Mouse (Mus musculus): ENCODE measurements around the gene Dlat. TPM values are rescaled to one million over a fixed set of nuclear protein-coding genes. Genes with fewer than 3 reads are reported as not detected.

Gene Dlat
- polyA plus RNA-seq, 1 experiment from 2014 or later: 54.9 TPM

- no peak for DNase-seq (ENCODE audit: low spot score)
- H3K4me3 ChIP-seq (ENCODE audit: low read depth, low read length): no peak overlapping the region
- no peaks in the 10 kb centered on the region for H3K9me3 ChIP-seq (ENCODE audit: control insufficient read depth, low read length)
- ATAC-seq (ENCODE audit: low FRiP score): no peak
- H3K4me2 ChIP-seq (replicated peaks; ENCODE audit: low read depth, low read length): no peak overlapping the region
- H3K4me1 ChIP-seq (replicated peaks; ENCODE audit: control insufficient read depth, insufficient read depth, low read length): no peaks in the 10 kb centered on the region
- WGBS: 91% methylated on average over 9 of the region's 9 CpGs
- H3K27ac ChIP-seq (ENCODE audit: low read depth, low read length): no peak overlapping the region
- no peak overlapping the region for H3K9ac ChIP-seq (ENCODE audit: low read depth, low read length)
- no peaks in the 10 kb centered on the region for H3K27me3 ChIP-seq (ENCODE audit: control insufficient read depth, insufficient read depth, low read length)
- H3K36me3 ChIP-seq (ENCODE audit: control insufficient read depth, insufficient read depth, low read length): peaks cover 7% of the 10 kb centered on the region
These were observed 66.6 kb downstream of the Dlat start for GRCm38 (mm10) chr9:50592955-50593354.

- no peak overlapping the region for H3K4me2 ChIP-seq (replicated peaks; ENCODE audit: low read depth, low read length)
- no peaks in the 10 kb centered on the region for H3K4me1 ChIP-seq (replicated peaks; ENCODE audit: control insufficient read depth, insufficient read depth, low read length)
- no peaks in the 10 kb centered on the region for H3K36me3 ChIP-seq (ENCODE audit: control insufficient read depth, insufficient read depth, low read length)
- WGBS: 79% methylated on average over 10 of the region's 10 CpGs
- no peak overlapping the region for H3K9ac ChIP-seq (ENCODE audit: low read depth, low read length)
- ATAC-seq (ENCODE audit: low FRiP score): no peak
- H3K9me3 ChIP-seq (ENCODE audit: control insufficient read depth, low read length): no peaks in the 10 kb centered on the region
- no peak overlapping the region for H3K27ac ChIP-seq (ENCODE audit: low read depth, low read length)
- no peaks in the 10 kb centered on the region for H3K27me3 ChIP-seq (ENCODE audit: control insufficient read depth, insufficient read depth, low read length)
- H3K4me3 ChIP-seq (ENCODE audit: low read depth, low read length): no peak overlapping the region
- DNase-seq (ENCODE audit: low spot score): no peak
These were observed 68.6 kb downstream of the Dlat start for GRCm38 (mm10) chr9:50590856-50591518.

GRCm38 (mm10) chr9:50586955-50587354, 72.6 kb downstream of the Dlat start:
- no peak overlapping the region for H3K9ac ChIP-seq (ENCODE audit: low read depth, low read length)
- no peak overlapping the region for H3K4me3 ChIP-seq (ENCODE audit: low read depth, low read length)
- WGBS: 88% methylated on average over 4 of the region's 4 CpGs
- ATAC-seq (ENCODE audit: low FRiP score) (no peak), DNase-seq (ENCODE audit: low spot score) (no peak)
- H3K9me3 ChIP-seq (ENCODE audit: control insufficient read depth, low read length): no peaks in the 10 kb centered on the region
- no peaks in the 10 kb centered on the region for H3K36me3 ChIP-seq (ENCODE audit: control insufficient read depth, insufficient read depth, low read length)
- no peaks in the 10 kb centered on the region for H3K4me1 ChIP-seq (replicated peaks; ENCODE audit: control insufficient read depth, insufficient read depth, low read length)
- H3K27ac ChIP-seq (ENCODE audit: low read depth, low read length): no peak overlapping the region
- no peaks in the 10 kb centered on the region for H3K27me3 ChIP-seq (ENCODE audit: control insufficient read depth, insufficient read depth, low read length)
- no peak overlapping the region for H3K4me2 ChIP-seq (replicated peaks; ENCODE audit: low read depth, low read length)

- Histone ChIP-seq H3K9me3 (ENCODE audit: control insufficient read depth, low read length) (no peaks in the 10 kb centered on the region), H3K4me1 (replicated peaks; ENCODE audit: control insufficient read depth, insufficient read depth, low read length) (no peaks in the 10 kb centered on the region), H3K4me2 (replicated peaks; ENCODE audit: low read depth, low read length) (no peak overlapping the region), H3K27ac (ENCODE audit: low read depth, low read length) (no peak overlapping the region), H3K36me3 (ENCODE audit: control insufficient read depth, insufficient read depth, low read length) (no peaks in the 10 kb centered on the region), H3K4me3 (ENCODE audit: low read depth, low read length) (no peak overlapping the region), H3K9ac (ENCODE audit: low read depth, low read length) (no peak overlapping the region), H3K27me3 (ENCODE audit: control insufficient read depth, insufficient read depth, low read length) (no peaks in the 10 kb centered on the region)
- DNase-seq (ENCODE audit: low spot score) (no peak), ATAC-seq (ENCODE audit: low FRiP score) (no peak)
- 84% methylated on average over 6 of the region's 6 CpGs for WGBS
These were observed 74.3 kb downstream of the Dlat start for GRCm38 (mm10) chr9:50585145-50585818.

Other genes starting within 250 kb of the Dlat start
- 0.59 and 0.68 TPM in 2 replicates for gene Plet1, start 165.3 kb downstream of the Dlat start, polyA plus RNA-seq (2014; fragmentation: Nextera tagmentation; extraction: Ambion mirVana)
- 92.6 and 98.2 TPM in 2 replicates for gene Pts, start 131.1 kb downstream of the Dlat start, polyA plus RNA-seq (2014; fragmentation: Nextera tagmentation; extraction: Ambion mirVana)
- 5.2 and 8.5 TPM in 2 replicates for gene Il18, start 105.0 kb downstream of the Dlat start, polyA plus RNA-seq (2014; fragmentation: Nextera tagmentation; extraction: Ambion mirVana)
- gene Bco2, start 104.6 kb downstream of the Dlat start, polyA plus RNA-seq (2014; fragmentation: Nextera tagmentation; extraction: Ambion mirVana): 0.14 and 0.20 TPM in 2 replicates
- 0.15 and 0.17 TPM in 2 replicates for gene Tex12, start 98.5 kb downstream of the Dlat start, polyA plus RNA-seq (2014; fragmentation: Nextera tagmentation; extraction: Ambion mirVana)
- gene Sdhd, start 56.0 kb downstream of the Dlat start, polyA plus RNA-seq (2014; fragmentation: Nextera tagmentation; extraction: Ambion mirVana): 254 and 265 TPM in 2 replicates
- 325 TPM in 2 replicates for gene Timm8b, start 55.9 kb downstream of the Dlat start, polyA plus RNA-seq (2014; fragmentation: Nextera tagmentation; extraction: Ambion mirVana)
- gene Pih1d2, start 42.5 kb downstream of the Dlat start, polyA plus RNA-seq (2014; fragmentation: Nextera tagmentation; extraction: Ambion mirVana): 9.0 and 9.8 TPM in 2 replicates
- gene Nkapd1, start 42.3 kb downstream of the Dlat start, polyA plus RNA-seq (2014; fragmentation: Nextera tagmentation; extraction: Ambion mirVana): 29.9 and 30.6 TPM in 2 replicates
- 25.2 and 31.0 TPM in 2 replicates for gene Dixdc1, start 79.7 kb upstream of the Dlat start, polyA plus RNA-seq (2014; fragmentation: Nextera tagmentation; extraction: Ambion mirVana)
- 1.3 and 1.7 TPM in 2 replicates for gene 2310030G06Rik, start 86.8 kb upstream of the Dlat start, polyA plus RNA-seq (2014; fragmentation: Nextera tagmentation; extraction: Ambion mirVana)
- 5.9 and 7.4 TPM in 2 replicates for gene Cryab, start 91.5 kb upstream of the Dlat start, polyA plus RNA-seq (2014; fragmentation: Nextera tagmentation; extraction: Ambion mirVana)
- 1.9 and 2.4 TPM in 2 replicates for gene Hspb2, start 92.6 kb upstream of the Dlat start, polyA plus RNA-seq (2014; fragmentation: Nextera tagmentation; extraction: Ambion mirVana)
- gene Fdxacb1, start 108.5 kb upstream of the Dlat start, polyA plus RNA-seq (2014; fragmentation: Nextera tagmentation; extraction: Ambion mirVana): 13.4 and 15.5 TPM in 2 replicates
- gene Alg9, start 115.2 kb upstream of the Dlat start, polyA plus RNA-seq (2014; fragmentation: Nextera tagmentation; extraction: Ambion mirVana): 38.3 and 39.3 TPM in 2 replicates
- gene 1110032A03Rik, start 115.7 kb upstream of the Dlat start, polyA plus RNA-seq (2014; fragmentation: Nextera tagmentation; extraction: Ambion mirVana): 38.5 and 42.3 TPM in 2 replicates
- 105 and 118 TPM in 2 replicates for gene Ppp2r1b, start 185.5 kb upstream of the Dlat start, polyA plus RNA-seq (2014; fragmentation: Nextera tagmentation; extraction: Ambion mirVana)